Mouse (Mus musculus): ENCODE measurements around the gene Dzip1l.

- TF ChIP-seq POLR2A (IDR thresholded peaks at IDR 0.05; ENCODE audit: control insufficient read depth, low read depth, low read length) (no peak), CTCF (IDR thresholded peaks at IDR 0.05; ENCODE audit: control insufficient read depth, insufficient read depth, insufficient replicate concordance, low read depth, low read length) (no peak)
Measured at GRCm38 (mm10) chr9:99661606-99662166, 32.4 kb downstream of the Dzip1l start.
